Comparison of ENCODE assay signal across 9 mouse cellular contexts in the genomic region with DNA sequence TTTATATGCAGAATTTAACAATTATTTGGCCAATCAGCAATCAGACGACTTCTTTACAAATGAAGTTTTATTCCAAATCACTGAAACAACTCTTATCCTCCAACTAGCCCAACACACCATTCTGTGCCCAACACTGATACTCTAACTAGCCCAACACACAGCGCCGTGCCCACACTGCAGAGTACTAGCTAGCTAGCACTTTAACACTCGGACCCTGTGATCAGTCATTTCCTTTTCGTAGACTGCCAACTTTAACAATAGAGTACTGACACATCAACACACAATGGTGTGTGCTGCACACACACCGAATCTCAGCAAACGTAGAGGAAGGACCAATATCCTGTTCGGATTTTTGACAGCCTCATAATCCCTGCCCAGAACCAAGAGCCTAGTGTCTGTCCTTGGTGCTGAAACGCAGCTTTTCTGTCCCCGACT. TPM values are rescaled to one million over a fixed set of nuclear protein-coding genes. Genes with fewer than 3 reads are reported as not detected.
A peak's percentile ranks its signal among the peaks of the same experiment; 100 is the strongest.
DNase-seq lines count a peak whose midpoint lies in the region; ATAC-seq and TF ChIP-seq lines count a peak whose summit lies in the region.
"Had no signal": no experiment of that assay in that cellular context is flagged by ENCODE, and none has a peak within 500 bp of the region (broad histone marks: within the 10 kb centered on the region; RNA-seq: fewer than 3 reads in every experiment).

No protein-coding gene starts in this region.

- 10% methylated on average over 10 of the region's 10 CpGs for WGBS in hindbrain, embryonic 11.5 days
- 24% methylated on average over 10 of the region's 10 CpGs for WGBS in liver, adult 2 months
- WGBS in neural tube, embryonic 15.5 days = 3% methylated on average over 10 of the region's 10 CpGs

- H3K4me1 ChIP-seq in hindbrain, embryonic 11.5 days (replicated peaks; ENCODE audit: control insufficient read depth, insufficient read depth, low read length) = no peaks in the 10 kb centered on the region
- H3K4me1 ChIP-seq in liver, adult 2 months (ENCODE audit: control insufficient read depth, insufficient read depth, low read length) = peaks cover 3% of the 10 kb centered on the region; the same call in 1 of the 2 replicates
- peaks cover 30% of the 10 kb centered on the region for H3K4me1 ChIP-seq in neural tube, embryonic 15.5 days

- no peak for TF ChIP-seq CTCF in liver, adult 2 months (IDR thresholded peaks at IDR 0.05; ENCODE audit: low read depth, low read length)

- H3K36me3 ChIP-seq in hindbrain, embryonic 11.5 days (ENCODE audit: control insufficient read depth, insufficient read depth, low read length) = no peaks in the 10 kb centered on the region
- no peaks in the 10 kb centered on the region for H3K36me3 ChIP-seq in liver, adult 2 months (ENCODE audit: control insufficient read depth, insufficient read depth, low read length)
- H3K36me3 ChIP-seq in neural tube, embryonic 15.5 days = no peaks in the 10 kb centered on the region

- peak; percentile 11 for ATAC-seq in hindbrain, embryonic 11.5 days (ENCODE audit: low FRiP score)
- no peak for ATAC-seq in neural tube, embryonic 15.5 days (ENCODE audit: low FRiP score)

- H3K4me2 ChIP-seq in hindbrain, embryonic 11.5 days (replicated peaks; ENCODE audit: low read depth, low read length) = peak overlapping the region; percentile 85
- H3K4me2 ChIP-seq in neural tube, embryonic 15.5 days = peak overlapping the region; percentile 80

- H3K27me3 ChIP-seq in hindbrain, embryonic 11.5 days (ENCODE audit: control insufficient read depth, insufficient read depth, low read length) = no peaks in the 10 kb centered on the region
- peaks cover 21% of the 10 kb centered on the region for H3K27me3 ChIP-seq in liver, adult 2 months (ENCODE audit: control insufficient read depth, insufficient read depth, low read length)
- no peaks in the 10 kb centered on the region for H3K27me3 ChIP-seq in neural tube, embryonic 15.5 days (replicated peaks)

- peak overlapping the region; percentile 94 for H3K27ac ChIP-seq in hindbrain, embryonic 11.5 days (ENCODE audit: low read depth, low read length)
- no peak overlapping the region for H3K27ac ChIP-seq in liver, adult 2 months (replicated peaks; ENCODE audit: insufficient read depth, low read depth, low read length)
- peak overlapping the region; percentile 99 for H3K27ac ChIP-seq in neural tube, embryonic 15.5 days (replicated peaks)

- DNase-seq in cerebellum, adult 11-12 months = peak; percentile 30
- DNase-seq in cerebellum, adult 9-10 months = no peak
- peak; percentile 14 for DNase-seq in right cerebral cortex, postnatal 14 days
- no peak for DNase-seq in right cerebral cortex, postnatal 25 days
- peak; percentile 76 for DNase-seq in hindbrain, embryonic 11.5 days (ENCODE audit: low spot score)
- DNase-seq in liver, adult 2 months (ENCODE audit: extremely low read depth, low read depth, low spot score) = peak; percentile 2
- no peak for DNase-seq in T-cell, adult 2 months (ENCODE audit: low spot score)

- H3K79me2 ChIP-seq in liver, adult 2 months (ENCODE audit: control insufficient read depth, insufficient read depth, low read length) = no peaks in the 10 kb centered on the region

- peak overlapping the region; percentile 81 for H3K4me3 ChIP-seq in hindbrain, embryonic 11.5 days (ENCODE audit: low read depth, low read length)
- H3K4me3 ChIP-seq in liver, adult 2 months (ENCODE audit: insufficient read depth, low read depth, low read length) = no peak overlapping the region
- peak overlapping the region; percentile 87 for H3K4me3 ChIP-seq in neural tube, embryonic 15.5 days (replicated peaks)

- H3K9ac ChIP-seq in hindbrain, embryonic 11.5 days (ENCODE audit: low read depth, low read length) = peak overlapping the region; percentile 94
- H3K9ac ChIP-seq in liver, adult 2 months (ENCODE audit: low read depth, low read length) = no peak overlapping the region
- peak overlapping the region; percentile 96 for H3K9ac ChIP-seq in neural tube, embryonic 15.5 days (replicated peaks)

- H3K9me3 ChIP-seq in hindbrain, embryonic 11.5 days (ENCODE audit: control insufficient read depth, low read length) = no peaks in the 10 kb centered on the region
- no peaks in the 10 kb centered on the region for H3K9me3 ChIP-seq in neural tube, embryonic 15.5 days (replicated peaks)

- no peak for TF ChIP-seq POLR2A in liver, adult 2 months (IDR thresholded peaks at IDR 0.05; ENCODE audit: extremely low read depth, insufficient read depth, low read length)

RNA-seq across cellular contexts. Expression of a gene that starts 57.7 kb away (rescaled TPM):
- 118 and 131 TPM in 2 replicates for polyA plus RNA-seq in hindbrain, embryonic 11.5 days (2014; fragmentation: Nextera tagmentation; extraction: Ambion mirVana)
- total RNA-seq in liver, adult 2 months (2014; rRNA removed) = not detected in 2 replicates
- polyA plus RNA-seq in liver, adult 2 months (2012; rRNA removed) = not detected in 2 replicates
- polyA plus RNA-seq in neural tube, embryonic 15.5 days (2015; fragmentation: Nextera tagmentation; extraction: Ambion mirVana) = 279 and 335 TPM in 2 replicates
- polyA plus RNA-seq: spleen, adult 2 months had no signal

Comparison
In these comparisons a context has a peak if more than half of its experiments do, and no peak if none do; other contexts are left out.
1. DNase-seq: peak in cerebellum, adult 11-12 months (single experiment), right cerebral cortex, postnatal 14 days (single experiment), hindbrain, embryonic 11.5 days (single experiment) and liver, adult 2 months (single experiment); none in cerebellum, adult 9-10 months (single experiment), right cerebral cortex, postnatal 25 days (single experiment) and T-cell, adult 2 months (single experiment).
2. RNA of a gene that starts 57.7 kb away (polyA plus RNA-seq): 279 to 335 TPM in neural tube, embryonic 15.5 days and 118 to 131 TPM in hindbrain, embryonic 11.5 days; not detected in liver, adult 2 months; every median in the first group is over 100 times any median in the second.